Mouse (Mus musculus) lung, postnatal 0 days (tissue): ENCODE data around the gene Atp5d.

Experiments
- CTCF ChIP-seq: IDR thresholded peaks from 2 replicates; pipeline ENCODE4 v1.5.1; 2016; ENCODE audit warnings: antibody characterized with exemption, mild to moderate bottlenecking
- EP300 ChIP-seq: IDR thresholded peaks from 2 replicates; pipeline ENCODE4 v1.6.1; 2016; ENCODE audit warnings: antibody characterized with exemption, mild to moderate bottlenecking, control low read depth

DNA sequence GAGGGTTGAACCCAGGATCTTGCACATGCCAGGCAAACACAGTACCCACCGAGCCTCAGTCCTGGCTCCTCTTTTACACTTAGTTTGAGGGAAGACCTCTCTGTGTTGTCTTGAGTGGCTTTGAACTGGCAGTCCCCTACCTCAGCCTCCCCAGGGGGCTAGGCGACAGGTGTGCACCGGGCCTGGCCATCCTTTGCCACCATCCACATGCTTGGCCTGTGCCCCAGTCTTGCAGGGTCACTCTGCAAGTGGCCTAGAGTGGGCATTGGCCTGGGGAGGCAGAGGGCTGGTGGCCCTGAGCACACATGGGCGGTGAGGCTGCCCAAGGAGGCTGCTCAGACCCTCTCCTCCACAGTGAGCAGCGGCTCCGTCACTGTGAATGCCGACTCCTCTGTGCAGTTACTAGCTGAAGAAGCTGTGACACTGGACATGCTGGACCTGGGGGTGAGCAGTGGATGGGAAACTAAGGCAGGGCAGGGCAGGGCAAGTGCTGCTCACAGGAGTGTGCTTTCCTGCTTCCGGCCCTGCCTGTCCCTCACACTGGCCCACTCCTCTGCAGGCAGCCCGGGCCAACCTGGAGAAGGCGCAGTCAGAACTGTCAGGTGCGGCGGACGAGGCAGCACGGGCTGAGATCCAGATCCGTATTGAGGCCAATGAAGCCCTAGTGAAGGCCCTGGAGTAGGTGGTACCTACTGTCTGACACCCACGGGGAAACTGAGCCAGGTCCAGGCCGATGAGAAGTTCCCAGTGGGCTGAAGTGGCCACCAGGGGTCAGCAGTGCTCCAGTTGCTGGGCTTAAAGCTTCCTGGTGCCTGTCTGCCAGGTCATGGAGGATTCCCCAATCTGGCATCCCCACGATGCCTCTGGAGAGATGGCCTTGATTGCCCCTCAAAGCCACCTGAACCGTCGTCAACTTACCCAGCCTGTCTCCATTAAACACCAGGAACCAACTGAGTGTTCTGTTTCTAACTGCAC, 6.7 kb downstream of the Atp5d start:
- TF ChIP-seq CTCF (peak; percentile 94), EP300 (no peak)
